Mouse (Mus musculus) gastrocnemius, postnatal 14 days (tissue): ENCODE measurements around the gene Ddr1. TPM values are rescaled to one million over a fixed set of nuclear protein-coding genes. Genes with fewer than 3 reads are reported as not detected.
A peak's percentile ranks its signal among the peaks of the same experiment; 100 is the strongest.

Experiments used
- DNase-seq: peaks from one replicate; pipeline ENCODE4 v3.0.0; 2021; ENCODE audit warnings: mixed read lengths
- intact Hi-C: fragments of 180-260 bp; cut with DNase I; formaldehyde crosslinking; loops from one replicate; pipeline ENCODE4 v1.15.1; 2025; ENCODE audit warnings: low total_unique reads
- total RNA-seq, 2 experiments: library from RNA; stranded (reverse); gene quantifications; 2 replicates each; pipeline ENCODE4 v1.2.3; 2021

The Ddr1 gene
- total RNA-seq, 2 experiments from 2014 or later = 20.3 to 23.4 TPM

- no peak for DNase-seq
These were observed 51.3 kb downstream of the Ddr1 start for GRCm38 (mm10) chr17:35653086-35653485.

DNA sequence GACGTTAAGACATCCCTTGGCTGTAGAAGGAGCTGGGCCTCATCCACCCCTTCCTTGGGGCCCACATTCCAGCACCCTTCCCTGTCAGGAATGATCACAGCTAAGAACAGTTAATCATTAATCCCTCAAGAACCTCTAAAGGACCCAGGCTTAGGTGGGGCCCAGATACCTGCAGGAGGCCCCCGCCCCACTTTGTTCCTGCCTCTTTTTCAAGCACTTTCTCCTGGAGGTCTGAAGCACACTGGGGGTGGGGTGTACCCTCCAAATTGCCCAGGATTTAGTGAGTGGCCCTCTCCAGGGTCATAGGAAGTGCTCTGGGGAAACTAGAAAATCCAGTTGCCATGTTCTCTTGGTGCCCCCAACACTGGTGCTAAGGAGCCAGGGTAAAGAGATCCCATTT lies 55.0 kb downstream of the Ddr1 start:
- intact Hi-C loops = no loop called here
- no peak for DNase-seq

More at GRCm38 (mm10) chr17:35653086-35653485, 51.3 kb downstream of the Ddr1 start:
- intact Hi-C loops = no loop called here

- no peak for DNase-seq
- intact Hi-C loops = no loop called here
These were observed 60.7 kb downstream of the Ddr1 start, which contains the start of gene Mucl3 for GRCm38 (mm10) chr17:35643609-35644236. Gene Mucl3, minus strand, starts transcription at chr17:35643695.

DNA sequence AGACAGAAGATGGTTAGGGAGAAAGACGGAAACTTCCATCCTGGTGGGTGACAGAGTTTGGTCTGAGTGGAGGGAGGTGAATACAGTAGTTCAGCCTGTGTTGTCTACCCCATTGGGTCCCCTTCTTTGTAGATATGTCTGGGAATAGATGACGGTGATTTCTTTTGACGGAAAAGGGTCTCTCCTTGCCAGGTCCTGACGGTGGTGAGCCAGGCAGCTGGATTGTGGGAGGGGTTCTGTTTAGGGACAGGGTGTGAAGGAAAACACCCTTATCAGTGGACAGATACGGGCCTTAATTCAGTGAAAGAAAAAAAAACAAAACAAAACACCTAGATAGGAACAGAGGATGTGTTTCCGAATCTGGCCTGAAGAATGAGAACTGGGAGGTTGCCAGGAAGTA lies 65.1 kb downstream of the Ddr1 start:
- intact Hi-C loops = no loop called here
- DNase-seq = no peak

DNA sequence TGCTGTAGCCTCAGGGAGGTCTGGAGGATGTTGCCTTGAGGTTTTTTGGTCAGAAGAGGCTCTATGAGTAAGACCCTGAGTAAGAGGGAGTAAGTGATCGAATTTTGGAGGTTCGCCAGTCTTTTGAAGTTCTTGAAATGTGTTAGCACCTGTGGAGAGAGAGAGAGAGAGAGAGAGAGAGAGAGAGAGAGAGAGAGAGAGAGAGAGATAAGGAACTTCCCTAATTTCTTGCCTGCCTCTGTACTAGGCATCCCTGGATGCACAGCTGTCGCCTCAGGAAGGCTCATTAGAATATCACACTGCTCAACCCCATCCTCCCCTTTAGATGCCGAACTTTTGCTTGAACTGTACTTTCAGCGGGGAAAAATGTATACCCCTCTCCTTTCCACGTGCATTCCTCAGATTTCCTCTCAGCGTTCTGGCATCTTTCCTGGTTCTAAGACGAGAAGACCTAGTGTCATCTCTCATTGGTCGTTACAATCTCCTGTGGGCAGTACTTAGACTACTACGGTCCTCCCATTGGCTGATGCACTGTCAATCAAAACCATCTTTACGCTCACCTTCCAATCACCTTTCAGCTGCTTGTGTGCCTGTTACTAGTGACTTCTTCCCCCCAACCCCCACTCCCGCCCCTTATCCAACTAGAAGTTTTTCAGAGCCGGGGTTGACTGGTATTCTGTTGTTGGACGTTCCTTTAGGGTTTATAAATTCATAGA lies 65.8 kb downstream of the Ddr1 start:
- peak; percentile 41 for DNase-seq

GRCm38 (mm10) chr17:35636363-35636762 lies 68.1 kb downstream of the Ddr1 start:
- no peak for DNase-seq
- intact Hi-C loops = no loop called here

More for the DNA sequence above, 65.8 kb downstream of the Ddr1 start:
- intact Hi-C loops = no loop called here

DNA sequence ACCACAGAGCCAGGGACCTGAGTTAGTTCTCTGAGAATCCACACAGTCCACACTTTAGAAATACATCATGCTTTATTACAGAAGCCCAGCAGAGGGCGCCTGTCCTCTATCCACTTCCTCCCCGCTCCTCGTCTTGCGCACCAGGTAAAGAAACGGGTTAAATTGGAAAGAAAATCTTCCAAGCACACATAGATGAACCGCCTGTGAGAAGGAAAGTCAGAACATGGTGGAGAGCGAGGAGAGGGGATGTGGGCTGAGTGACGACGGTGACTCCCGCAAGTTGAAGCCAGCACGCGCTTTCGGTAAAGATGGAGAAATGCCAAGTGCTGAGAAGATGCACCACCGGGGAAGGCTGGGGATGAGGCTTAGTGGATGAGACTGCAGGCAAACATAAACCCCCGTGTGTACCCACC lies 68.7 kb downstream of the Ddr1 start:
- intact Hi-C loops = no loop called here
- peak; percentile 48 for DNase-seq

GRCm38 (mm10) chr17:35635202-35635601 lies 69.2 kb downstream of the Ddr1 start:
- no peak for DNase-seq
- intact Hi-C loops = no loop called here

GRCm38 (mm10) chr17:35633992-35634391 lies 70.4 kb downstream of the Ddr1 start:
- intact Hi-C loops = loop anchor here (5.0 kb wide), 1 partner anchor 103 kb away; no protein-coding TSS in a partner anchor

More at GRCm38 (mm10) chr17:35633992-35634391, 70.4 kb downstream of the Ddr1 start:
- DNase-seq = no peak

Other genes with a start within 250 kb of the Ddr1 start
- gene H2-Q10, start 234.5 kb downstream of the Ddr1 start, total RNA-seq = under 1 TPM in 1 of 2 experiments, not detected in 1; 0.09 TPM
- gene Pou5f1, start 198.6 kb downstream of the Ddr1 start, total RNA-seq = not detected
- gene Tcf19, start 187.8 kb downstream of the Ddr1 start, total RNA-seq = 1 to 10 TPM; 4.5 to 5.4 TPM
- 1 to 10 TPM; 2.6 to 3.3 TPM for gene Cchcr1, start 187.5 kb downstream of the Ddr1 start, total RNA-seq
- not detected for gene Psors1c2, start 171.4 kb downstream of the Ddr1 start, total RNA-seq
- under 1 TPM; 0.09 to 0.29 TPM for gene Cdsn, start 152.5 kb downstream of the Ddr1 start, total RNA-seq
- not detected for gene 2300002M23Rik, start 137.2 kb downstream of the Ddr1 start, total RNA-seq
- gene Sfta2, start 103.1 kb downstream of the Ddr1 start, total RNA-seq = not detected
- not detected for gene Gm9573, start 78.0 kb downstream of the Ddr1 start, total RNA-seq
- not detected for gene Mucl3, start 60.9 kb downstream of the Ddr1 start, total RNA-seq
- gene Vars2, start 37.0 kb downstream of the Ddr1 start, total RNA-seq = 10 to 100 TPM; 15.7 to 16.6 TPM
- gene Gtf2h4, start 30.9 kb downstream of the Ddr1 start, total RNA-seq = 10 to 100 TPM; 16.1 to 19.4 TPM
- 1 to 10 TPM; 4.6 to 5.4 TPM for gene Ier3, start 117.1 kb upstream of the Ddr1 start, total RNA-seq
- gene Flot1, start 118.6 kb upstream of the Ddr1 start, total RNA-seq = 10 to 100 TPM; 39.2 to 40.3 TPM
- 100 to 1,000 TPM in 1 of 2 experiments, 10 to 100 TPM in 1; 95.6 to 123 TPM for gene Tubb5, start 133.7 kb upstream of the Ddr1 start, total RNA-seq
- 1 to 10 TPM; 5.4 to 6.9 TPM for gene Mdc1, start 136.9 kb upstream of the Ddr1 start, total RNA-seq
- gene Nrm, start 156.7 kb upstream of the Ddr1 start, total RNA-seq = 1 to 10 TPM; 4.8 TPM
- gene Ppp1r18, start 161.0 kb upstream of the Ddr1 start, total RNA-seq = 10 to 100 TPM; 13.4 to 13.7 TPM
- gene Dhx16, start 175.2 kb upstream of the Ddr1 start, total RNA-seq = 10 to 100 TPM; 10.5 to 11.9 TPM
- gene 2310061I04Rik, start 192.8 kb upstream of the Ddr1 start, total RNA-seq = 10 to 100 TPM; 55.3 to 65.1 TPM
- 1 to 10 TPM; 3.5 to 4.3 TPM for gene Atat1, start 205.5 kb upstream of the Ddr1 start, total RNA-seq
- gene Mrps18b, start 211.8 kb upstream of the Ddr1 start, total RNA-seq = 10 to 100 TPM; 51.6 to 51.9 TPM
- gene Ppp1r10, start 211.8 kb upstream of the Ddr1 start, total RNA-seq = 10 to 100 TPM; 26.0 to 28.3 TPM